Mouse (Mus musculus) kidney, postnatal 4 days (tissue): ENCODE measurements around the gene 4930467E23Rik.
"Not testable (repeated sequence)": the region's sequence is repeated elsewhere in the genome, so short reads cannot be mapped to it uniquely, and the experiment has no call there.

Experiments
- DNase-seq, 2 experiments: peaks; one replicate each; pipeline ENCODE4 v3.0.0; 2021; ENCODE audit warnings: mixed read lengths in 2 of 2

Gene 4930467E23Rik

DNA sequence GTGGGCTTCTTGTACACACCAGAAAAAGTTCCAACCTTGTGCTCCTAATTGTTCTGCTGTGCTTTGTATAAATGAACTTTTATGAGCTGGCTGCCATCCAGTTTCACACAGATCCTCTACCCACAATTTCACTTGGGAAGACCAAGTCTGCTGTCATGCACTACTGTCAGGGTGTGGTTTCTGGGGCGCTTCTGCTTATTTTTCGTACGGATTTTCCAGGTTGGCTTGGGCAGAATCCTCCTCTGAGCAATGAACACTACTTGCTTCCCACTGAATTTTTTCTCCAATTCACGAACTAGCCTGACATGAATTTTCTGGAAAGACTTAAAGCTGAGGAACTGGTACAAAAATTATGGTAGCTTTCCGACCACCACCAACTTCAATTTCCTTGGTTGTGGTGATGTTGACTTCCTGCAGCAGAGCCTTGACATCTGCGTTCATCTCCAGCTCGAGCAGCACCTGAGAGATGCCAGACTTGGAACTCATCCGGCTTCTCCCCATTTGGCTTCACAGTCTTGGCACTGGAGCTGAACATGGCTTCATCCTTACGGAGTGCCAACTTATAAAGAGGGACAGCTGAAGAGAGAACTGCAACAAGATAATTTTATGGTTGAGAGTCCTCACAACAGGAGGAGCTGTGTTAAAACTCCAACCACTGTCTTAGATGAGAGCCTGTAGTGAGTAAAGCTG, 18.1 kb upstream of the 4930467E23Rik start:
- DNase-seq = peak in 1 of 2 experiments; percentile 1

DNA sequence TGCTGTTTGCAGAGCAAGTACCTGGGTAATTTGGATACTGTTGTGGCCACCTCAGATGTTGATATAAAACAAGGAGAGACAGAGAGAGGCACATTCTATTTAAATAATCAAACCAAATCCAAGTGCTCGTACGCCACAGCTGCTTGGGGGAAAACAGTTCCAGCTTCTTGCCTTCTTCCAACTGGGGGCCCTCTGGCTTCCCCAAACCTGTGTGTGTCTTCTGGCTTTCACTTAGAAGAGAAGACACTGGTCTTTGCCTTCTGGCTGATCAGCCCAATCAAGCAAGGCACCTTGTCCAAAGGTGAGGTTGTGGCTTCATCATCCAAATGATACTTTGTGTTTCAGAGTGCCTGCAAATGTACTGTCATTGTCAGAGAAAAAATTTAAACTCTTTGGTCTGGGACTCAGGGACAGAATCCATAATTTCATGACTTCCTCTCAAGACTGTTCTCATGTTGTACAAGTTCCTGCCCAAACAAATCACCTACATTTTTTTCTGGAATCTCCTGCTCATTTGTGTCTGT, 17.1 kb upstream of the 4930467E23Rik start:
- DNase-seq = peak in 1 of 2 experiments; percentile 0

DNA sequence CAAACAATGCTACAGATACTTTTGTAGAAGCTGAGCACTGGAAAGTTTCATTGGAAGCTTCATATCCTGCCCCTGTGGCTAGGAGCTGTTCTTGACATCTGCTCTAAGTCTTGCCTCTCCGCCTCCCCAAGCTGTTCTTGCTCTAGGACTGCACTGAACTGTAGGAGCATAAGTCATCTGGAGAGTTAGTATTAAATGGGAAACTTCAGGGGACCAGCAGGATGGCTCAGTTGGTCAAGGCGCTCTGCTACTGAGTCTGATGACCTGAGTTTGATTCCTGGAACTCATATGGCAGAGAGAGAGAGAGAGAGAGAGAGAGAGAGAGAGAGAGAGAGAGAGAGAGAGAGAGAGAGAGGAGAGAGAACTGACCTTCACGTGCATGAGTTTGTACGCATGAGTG, 16.6 kb upstream of the 4930467E23Rik start:
- peak in 1 of 2 experiments; percentile 1 for DNase-seq

- peak in 1 of 2 experiments; percentile 38 for DNase-seq
Observed at GRCm38 (mm10) chr8:19713232-19713834, 16.0 kb upstream of the 4930467E23Rik start.

GRCm38 (mm10) chr8:19714426-19714825, 14.9 kb upstream of the 4930467E23Rik start:
- DNase-seq = not testable (repeated sequence)

- DNase-seq = not testable (repeated sequence)
Observed at GRCm38 (mm10) chr8:19715266-19715665, 14.1 kb upstream of the 4930467E23Rik start.

GRCm38 (mm10) chr8:19717851-19718250, 11.5 kb upstream of the 4930467E23Rik start:
- peak; percentile 26 to 42 for DNase-seq

- peak; percentile 54 to 72 for DNase-seq
Observed at GRCm38 (mm10) chr8:19719513-19719912, 9.9 kb upstream of the 4930467E23Rik start.

- DNase-seq = not testable (repeated sequence)
Observed at GRCm38 (mm10) chr8:19724871-19725270, 4.5 kb upstream of the 4930467E23Rik start.

GRCm38 (mm10) chr8:19751773-19752172, 22.4 kb downstream of the 4930467E23Rik start:
- not testable (repeated sequence) for DNase-seq

- not testable (repeated sequence) for DNase-seq
Observed at GRCm38 (mm10) chr8:19754178-19754577, 24.8 kb downstream of the 4930467E23Rik start.

- DNase-seq = not testable (repeated sequence)
Observed at GRCm38 (mm10) chr8:19754961-19755360, 25.6 kb downstream of the 4930467E23Rik start.

- peak in 1 of 2 experiments; percentile 5 for DNase-seq
Observed at GRCm38 (mm10) chr8:19761660-19762059, 32.3 kb downstream of the 4930467E23Rik start.

- DNase-seq = peak in 1 of 2 experiments; percentile 16
Observed at GRCm38 (mm10) chr8:19762860-19763592, 33.6 kb downstream of the 4930467E23Rik start.

DNA sequence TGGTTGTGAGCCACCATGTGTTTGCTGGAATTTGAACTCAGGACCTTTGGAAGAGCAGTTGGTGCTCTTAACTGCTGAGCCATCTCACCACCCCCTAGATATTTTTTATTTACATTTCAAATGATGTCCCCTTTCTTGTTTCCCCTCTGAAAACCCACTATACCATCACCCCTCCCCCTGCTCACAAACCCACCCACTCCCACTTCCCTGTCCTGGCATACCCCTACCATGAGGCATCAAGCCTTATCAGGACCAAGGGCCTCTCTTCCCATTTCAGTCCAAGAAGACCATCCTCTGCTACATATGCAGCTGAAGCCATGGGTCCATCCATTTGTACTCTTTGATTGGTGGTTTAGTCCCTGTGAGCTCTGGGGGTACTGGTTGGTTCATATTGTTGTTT, 36.2 kb downstream of the 4930467E23Rik start:
- peak; percentile 26 to 30 for DNase-seq

DNA sequence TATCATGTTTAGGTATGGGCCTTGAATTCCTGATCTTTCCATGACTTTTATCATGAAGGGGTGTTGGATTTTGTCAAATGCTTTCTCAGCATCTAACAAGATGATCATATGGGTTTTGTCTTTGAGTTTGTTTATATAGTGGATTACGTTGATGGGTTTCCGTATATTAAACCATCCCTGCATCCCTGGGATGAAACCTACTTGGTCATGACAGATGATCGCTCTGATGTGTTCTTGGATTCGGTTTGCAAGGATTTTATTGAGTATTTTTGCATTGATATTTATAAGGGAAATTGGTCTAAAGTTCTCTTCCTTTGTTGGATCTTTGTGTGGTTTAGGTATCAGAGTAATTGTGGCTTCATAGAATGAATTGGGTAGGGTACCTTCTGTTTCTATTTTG, 44.1 kb downstream of the 4930467E23Rik start:
- not testable (repeated sequence) for DNase-seq

DNA sequence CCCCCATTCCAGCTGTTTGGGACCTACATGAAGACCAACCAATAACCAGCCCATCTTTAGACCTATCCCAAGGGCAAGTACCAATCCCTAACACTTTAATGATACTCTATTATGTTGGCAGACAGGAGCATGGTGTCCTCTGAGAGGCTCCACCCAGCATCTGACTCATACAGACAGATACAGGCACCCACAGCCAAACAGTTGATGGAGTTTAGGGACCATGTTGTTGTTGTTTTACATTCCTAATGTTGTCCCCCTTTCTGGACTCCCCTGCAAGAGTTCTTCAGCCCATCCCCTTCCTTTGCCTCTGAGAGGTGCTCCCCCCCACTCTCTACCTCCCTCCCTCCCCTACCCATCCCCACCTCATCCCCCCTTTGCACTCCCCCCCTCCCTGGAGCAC, 46.9 kb downstream of the 4930467E23Rik start:
- not testable (repeated sequence) for DNase-seq

DNA sequence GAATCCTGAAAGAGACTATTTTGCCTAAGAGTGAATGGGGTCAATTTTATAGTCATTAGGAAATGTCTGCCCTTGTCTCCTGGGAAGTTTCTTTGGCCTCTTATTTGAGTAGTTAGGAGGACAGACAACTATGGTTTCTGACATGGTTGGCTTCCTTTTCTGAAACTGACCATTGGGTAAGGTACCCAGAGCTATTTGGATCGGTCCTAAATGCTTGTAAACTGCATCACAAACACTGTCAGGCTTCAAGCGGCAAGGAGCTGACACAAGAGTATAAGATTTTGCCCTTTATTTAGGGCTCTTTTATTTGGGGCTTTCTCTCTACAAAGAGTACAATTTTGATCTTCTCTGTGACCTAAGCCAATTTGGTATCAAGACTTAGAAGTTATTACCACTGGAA, 48.1 kb downstream of the 4930467E23Rik start:
- not testable (repeated sequence) for DNase-seq

- DNase-seq = not testable (repeated sequence)
Observed at GRCm38 (mm10) chr8:19778126-19778525, 48.8 kb downstream of the 4930467E23Rik start.

GRCm38 (mm10) chr8:19778891-19779290, 49.5 kb downstream of the 4930467E23Rik start:
- not testable (repeated sequence) for DNase-seq

DNA sequence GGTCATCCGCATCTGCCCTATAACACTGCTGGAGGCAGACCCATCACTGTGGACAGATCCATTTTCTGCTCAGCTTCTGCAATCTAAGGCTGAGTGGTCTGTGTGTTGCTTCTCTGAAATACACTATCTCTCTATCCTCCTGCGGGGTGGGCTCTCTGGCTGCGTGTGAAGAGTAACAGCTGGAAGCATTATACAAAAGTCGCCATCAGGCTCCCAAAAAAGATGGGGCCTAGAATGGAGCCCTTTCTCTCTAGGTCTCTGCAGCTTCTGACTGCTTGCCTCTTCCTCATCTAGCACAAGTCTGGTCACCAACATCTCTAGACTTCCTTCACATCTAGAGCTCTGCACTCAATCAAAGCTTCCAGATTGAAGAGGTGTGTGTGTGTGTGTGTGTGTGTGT, 50.8 kb downstream of the 4930467E23Rik start:
- DNase-seq = peak in 1 of 2 experiments; percentile 17

DNA sequence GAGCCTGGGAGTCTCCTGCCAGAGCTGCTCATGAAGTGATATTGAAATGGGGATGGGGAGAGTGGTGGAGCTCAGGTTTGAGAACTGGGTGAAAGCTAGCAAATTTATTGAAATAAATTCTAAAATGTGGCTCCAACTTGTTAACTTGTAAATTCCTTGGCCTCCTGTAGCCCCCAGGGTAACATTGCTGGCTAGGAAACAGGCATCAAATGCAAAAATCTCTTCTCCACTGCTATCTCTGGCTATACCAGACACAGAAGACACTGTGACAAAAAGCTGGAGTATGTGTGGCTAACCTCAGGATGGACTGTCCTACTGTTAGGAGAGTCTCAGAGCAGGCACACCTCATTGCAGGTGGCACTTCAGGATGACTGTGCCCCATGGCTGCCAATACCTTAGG, 51.3 kb downstream of the 4930467E23Rik start:
- DNase-seq = not testable (repeated sequence)
